Mouse (Mus musculus) ovary, adult 18-20 months (tissue): ENCODE data around the gene Ctrc.

Experiments
- DNase-seq: peaks from one replicate; pipeline ENCODE4 v3.0.0; 2022; ENCODE audit warnings: low spot score, mixed read lengths

Ctrc gene

DNA sequence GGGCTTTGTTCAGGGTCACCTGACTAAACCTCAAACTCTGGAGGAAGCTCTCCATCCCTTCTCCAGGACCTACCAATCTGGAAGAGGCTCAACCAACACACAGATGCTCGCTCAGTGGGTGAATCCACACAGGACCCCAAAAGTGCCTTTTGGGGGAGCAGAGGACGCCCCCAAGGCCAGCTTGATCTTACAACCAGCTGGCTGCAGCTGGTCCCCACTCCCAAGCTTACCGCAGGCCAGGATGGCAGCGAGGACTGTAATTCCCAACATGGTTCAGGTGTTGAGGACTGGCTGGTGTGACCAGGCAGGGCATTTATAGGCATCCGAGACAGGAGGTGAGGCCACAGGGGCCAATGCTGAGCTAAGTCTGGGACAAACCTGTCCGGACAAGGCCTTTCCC is at the start of gene Ctrc:
TSS of gene Ctrc (minus strand) at position 361 of the 400 bp plus-strand sequence.
- no peak for DNase-seq

DNA sequence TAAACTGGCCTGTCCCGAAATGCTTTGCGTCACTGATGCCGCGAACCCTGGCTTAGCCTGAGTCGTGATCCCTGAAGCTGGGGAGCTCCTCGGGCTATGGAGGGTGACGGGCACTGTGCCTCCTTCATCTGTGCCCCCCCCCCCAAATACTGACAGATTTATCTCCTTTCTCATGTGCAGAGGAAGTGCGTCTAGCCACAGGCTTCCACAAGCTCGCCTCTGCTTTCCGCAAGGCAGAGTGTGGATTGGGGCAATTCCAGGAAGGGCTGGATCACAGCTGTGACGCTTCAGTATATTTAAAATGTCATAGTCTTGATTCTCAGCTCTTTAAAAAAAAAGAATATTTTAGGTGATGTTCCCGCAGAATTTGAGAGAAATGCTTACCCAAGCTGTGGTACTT is 49.6 kb upstream of the Ctrc start:
- DNase-seq = no peak

DNA sequence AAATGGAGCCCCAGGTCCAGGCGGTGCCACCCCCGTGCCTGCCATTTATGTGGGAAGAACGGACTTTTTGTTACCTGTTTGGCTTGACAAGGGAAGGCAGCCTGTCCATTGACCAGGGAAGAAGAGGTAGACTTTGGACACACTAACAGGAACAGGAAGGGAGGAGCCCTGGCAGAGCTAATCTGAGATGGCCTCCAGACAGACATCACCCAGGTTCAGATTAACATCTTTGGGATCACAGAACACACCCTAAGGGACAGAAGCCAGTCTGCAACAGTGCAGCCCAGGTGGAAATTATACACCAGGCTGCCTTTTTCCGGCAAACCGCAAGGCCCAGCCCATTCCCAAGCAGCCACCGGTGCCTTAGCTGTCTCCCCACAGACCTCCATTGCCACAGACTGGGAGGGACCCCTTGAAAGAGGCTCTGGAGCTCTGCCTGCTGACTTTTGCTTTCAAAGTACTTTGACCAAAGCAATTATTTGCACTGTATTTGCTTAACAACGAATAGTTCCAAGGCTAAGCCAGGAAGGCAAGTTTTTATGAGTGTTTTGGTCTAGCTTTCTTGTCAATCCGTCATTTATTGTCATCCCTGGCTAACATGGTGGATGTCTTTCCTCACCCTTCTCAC is 47.1 kb upstream of the Ctrc start:
- no peak for DNase-seq

DNA sequence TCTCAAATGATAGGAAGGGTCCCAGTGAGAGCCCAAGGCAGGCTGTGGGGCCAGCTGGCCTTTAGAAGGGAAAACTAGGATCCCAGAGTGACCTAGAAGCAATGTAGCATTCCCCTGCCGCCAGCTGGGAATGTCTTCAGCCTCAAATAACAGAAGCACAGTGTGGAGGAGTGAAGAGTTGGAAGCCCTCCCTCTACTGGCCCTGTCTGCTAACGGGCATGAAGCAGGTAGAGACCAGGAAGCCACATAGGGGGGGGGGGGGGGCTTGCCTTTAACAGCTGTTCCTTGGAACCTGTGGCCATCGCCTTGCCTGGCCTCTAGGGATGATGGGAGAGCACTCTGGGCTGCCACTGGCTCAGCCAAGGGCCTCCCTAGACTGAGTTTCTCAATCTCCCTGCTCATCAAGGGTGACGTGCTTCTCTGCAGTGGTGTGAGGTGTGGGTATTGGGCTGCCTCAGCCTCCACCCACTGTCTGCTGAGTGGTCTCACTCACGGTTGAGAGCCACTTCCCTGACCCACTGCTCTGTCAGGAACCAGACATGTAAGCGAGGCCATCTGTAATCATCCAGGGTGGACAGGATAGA is 40.3 kb upstream of the Ctrc start:
- DNase-seq = no peak

DNA sequence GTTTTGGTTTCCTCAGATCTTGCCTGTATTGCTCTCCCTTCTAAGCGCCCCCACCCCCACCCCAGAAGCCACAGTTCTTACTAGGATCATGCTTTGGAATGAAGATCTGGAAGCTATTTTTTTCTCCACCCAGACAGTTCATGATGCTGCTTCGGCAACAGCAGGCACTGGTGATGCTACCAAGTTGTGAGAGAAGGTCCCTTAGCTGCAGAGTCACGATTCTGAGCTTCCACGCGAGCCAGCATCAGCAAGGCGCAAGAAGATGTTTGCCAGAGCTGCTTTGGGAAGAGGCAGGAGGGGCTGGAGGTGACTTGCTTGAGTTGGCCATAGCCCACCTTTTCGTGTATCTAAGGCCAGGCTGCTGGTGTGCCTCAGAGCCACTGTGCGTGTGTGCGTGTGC is 39.3 kb upstream of the Ctrc start:
- DNase-seq = no peak

DNA sequence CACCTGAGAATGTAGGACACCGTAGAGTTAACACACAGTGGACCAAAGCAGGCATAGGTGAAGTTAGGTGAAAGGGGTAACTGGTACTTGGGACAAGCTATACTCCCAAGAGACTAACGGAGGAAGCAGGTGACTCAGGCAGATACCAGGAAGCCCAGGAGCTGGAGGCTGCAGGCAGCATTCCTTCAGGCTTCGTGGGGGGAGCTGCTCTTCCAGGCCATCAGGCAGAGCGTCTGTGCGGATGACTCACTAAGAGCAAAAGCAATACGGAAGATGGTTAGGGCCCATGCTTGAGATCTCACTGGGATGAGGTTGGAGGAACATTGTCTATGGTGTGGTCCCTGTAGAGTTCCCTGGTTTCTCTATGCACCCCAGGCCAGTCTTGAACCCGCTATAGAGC is 36.7 kb upstream of the Ctrc start:
- DNase-seq = no peak

DNA sequence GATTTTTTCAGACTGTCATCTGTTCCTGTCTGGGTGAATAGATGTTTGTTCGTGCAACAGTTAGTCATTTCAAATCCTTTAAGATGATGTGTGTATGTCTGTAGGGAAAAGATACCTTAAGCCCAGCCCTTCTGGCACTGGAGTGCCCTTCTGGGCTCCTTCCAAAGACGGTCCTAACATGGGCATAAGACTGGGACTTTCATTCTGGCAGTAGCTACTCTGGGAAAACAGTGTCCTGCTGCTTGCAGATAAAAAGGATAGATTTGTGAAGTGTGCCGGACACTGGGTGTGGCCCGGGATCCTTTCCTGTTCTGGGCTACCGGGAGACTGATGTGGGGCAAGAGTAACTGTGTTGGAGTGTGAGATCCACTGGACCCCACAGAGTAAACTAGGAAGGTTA is 35.8 kb upstream of the Ctrc start:
- DNase-seq = no peak

DNA sequence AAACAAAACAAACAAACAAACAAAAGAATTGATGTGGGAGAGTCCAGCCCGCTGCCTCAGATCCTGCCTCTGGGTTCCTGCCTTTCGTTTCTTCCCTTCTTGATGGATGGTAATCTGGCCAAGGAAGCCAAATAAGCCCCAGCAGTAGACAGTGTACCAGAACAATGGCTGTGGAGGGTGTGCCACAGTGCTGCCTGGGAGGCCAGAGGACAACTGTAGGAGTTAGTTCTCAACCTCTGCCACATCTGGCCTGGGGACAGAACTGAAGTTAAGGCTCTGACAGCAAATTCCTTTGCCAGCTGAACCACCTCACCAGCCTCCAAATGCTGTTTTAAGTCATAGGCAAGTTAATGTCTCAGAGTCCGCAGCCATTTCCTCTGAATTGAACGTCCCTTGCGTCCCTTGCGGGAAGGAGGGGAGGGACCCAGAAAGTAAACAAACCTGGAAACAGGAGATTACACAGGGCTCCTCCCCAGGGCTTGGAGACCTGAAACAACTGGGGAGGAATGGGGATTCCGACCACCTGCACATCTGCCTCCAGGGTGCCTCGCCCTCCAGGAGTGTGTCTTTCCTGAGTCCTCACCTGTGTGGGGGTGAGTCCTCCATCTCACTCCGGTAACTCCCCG is 35.2 kb upstream of the Ctrc start:
- no peak for DNase-seq

DNA sequence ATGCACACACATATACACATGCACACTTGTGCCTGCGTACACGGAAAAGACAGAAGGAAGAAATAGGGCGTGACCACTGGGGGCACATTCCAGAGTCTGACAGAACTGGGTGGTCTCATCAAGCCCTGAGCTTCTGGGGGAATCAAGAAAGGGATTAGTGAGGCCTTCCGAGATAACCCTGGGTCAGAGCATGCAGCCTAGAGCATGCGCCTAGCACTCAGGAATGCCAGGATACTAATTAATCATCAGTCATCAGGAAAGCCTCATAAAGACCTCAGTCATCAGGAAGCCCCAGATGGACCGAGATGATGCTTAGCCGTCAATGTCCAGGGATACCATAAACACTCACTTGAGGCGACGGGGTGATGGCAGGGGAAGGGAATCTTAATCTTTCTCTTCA is 33.7 kb upstream of the Ctrc start:
- DNase-seq = no peak

DNA sequence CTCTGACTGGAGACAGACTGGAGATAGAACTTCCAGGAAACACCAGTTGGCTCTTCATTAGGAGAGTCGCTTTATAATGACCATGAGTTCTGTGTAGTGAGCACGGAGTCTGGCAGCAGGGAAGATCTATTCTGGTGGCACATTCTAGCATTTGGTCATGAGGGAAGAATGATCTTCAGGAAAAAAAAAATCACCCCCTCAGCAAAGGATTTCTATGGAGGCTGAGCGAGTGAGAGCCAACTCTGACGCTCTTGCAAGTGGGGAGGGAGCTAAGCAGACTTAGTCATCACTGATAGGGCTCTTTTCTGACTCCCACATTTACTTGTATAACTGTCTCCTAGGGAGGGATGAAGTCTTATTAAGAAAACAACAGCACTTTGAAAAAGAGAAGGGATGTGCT is 32.9 kb upstream of the Ctrc start:
- no peak for DNase-seq

DNA sequence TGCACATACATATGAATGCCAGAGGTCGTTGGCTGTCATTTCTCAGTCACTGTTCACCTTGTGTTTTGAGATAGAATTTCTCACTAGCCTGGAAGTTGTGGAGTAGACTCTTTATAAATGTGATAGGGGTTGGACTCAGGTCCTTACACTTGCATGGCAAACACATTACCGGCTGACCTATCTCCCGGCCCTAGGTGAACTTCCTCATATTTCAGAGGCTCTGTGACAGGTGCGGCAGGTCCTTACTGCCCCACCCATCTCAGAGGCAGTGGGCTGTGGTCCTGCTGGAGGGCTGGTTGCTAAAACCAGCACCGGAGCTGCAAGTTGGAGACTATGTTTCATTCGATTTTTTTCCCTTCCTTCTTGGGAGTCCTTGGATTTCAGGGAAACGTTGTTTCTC is 32.5 kb upstream of the Ctrc start:
- no peak for DNase-seq

DNA sequence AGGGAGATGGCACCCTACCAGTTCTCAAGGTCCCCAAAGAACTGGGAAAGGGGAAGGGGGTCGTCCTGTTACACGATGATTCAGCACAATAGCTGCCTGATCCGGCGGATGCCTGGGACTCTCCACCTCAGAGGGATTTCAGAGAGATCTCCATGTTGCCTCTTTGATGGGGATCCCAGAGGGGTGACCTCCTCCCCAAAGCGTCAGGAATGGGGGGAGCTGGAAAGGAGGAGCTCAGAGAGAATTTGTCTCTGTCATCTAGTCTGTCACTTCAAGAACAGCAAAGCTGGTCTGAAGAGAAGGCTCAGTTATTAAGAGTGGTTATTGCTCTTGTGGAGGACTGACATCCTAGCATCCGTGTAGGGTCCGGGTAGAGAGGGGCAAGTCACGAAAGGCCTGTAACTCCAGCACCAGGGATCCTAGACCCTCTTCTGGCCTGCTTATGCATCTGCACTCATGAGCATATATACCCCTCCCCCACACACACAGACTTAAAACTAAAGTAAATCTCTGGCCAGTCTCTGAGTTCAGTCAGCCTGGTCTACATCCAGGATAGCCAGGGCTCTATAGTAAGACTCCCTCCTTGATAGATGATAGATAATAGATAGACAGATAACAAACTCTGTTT is 29.4 kb upstream of the Ctrc start:
- DNase-seq = no peak

DNA sequence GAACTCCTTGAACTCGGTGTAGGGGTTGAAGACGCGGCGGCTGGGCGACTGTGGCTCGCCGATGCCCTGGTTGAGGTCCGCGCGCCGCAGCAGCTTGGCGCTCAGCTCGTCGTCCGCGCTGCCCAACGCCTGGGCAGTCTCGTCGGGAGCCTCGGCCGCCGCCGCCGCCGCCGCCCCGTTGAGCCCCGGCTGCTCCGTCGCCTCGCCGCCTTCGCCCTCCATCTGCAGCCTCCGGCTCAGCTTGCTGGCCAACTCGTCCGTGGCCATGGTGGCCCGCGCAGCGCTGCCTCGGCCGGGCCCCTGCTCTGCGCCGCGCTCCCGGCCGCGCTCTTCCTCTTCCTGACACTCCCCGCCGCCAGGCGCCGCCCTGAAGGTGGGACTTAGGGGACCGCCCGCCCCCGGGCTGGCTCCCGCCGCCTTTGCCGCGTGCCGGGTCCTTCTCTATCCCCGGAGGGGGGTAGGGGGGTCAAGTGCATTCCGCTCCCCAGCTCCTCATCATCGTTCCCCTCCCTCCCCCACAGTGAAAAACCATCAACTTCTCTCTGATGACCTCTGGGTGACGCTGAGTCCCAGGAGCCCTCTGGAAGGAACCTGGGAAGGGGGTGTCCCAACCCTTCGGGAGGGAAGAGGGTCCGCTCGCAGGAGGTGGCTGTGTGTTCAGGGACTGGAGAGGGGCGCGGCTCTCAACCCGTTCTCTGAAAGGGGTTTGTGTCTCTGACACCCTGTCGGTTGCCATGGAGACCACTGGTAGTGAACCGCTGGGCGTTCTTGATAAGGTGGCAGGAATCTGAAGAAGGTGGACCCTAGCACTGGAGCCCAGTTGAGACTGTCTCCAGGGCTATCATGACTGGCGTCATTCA is 28.7 kb upstream of the Ctrc start, which contains the start of gene Efhd2:
TSS of gene Efhd2 (minus strand) at position 320 of the 860 bp plus-strand sequence.
- peak; percentile 62 for DNase-seq

DNA sequence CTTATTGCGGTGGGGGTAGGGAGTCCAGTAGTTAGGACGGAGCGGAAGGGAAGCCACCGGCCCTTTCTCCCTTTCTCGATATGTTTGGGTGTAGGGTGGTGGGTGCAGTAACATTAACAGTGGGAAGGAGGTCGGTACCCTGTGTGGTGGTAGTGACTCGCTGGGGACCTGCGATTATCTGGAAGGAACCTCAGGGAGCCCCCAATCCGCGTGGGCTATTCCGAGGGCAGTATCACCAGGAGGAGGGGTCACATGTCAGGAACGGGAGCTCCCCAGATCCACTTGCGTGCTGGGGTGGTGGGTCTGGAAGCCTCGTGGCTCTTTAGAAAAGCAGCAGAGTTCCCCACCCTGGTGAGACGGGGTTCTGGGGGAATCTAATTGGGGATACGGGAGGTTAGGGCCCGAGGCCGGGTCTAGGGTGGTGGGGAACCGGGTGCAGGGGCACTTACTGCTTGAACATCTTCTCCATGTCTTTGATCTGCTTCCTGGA is 28.0 kb upstream of the Ctrc start:
- no peak for DNase-seq

DNA sequence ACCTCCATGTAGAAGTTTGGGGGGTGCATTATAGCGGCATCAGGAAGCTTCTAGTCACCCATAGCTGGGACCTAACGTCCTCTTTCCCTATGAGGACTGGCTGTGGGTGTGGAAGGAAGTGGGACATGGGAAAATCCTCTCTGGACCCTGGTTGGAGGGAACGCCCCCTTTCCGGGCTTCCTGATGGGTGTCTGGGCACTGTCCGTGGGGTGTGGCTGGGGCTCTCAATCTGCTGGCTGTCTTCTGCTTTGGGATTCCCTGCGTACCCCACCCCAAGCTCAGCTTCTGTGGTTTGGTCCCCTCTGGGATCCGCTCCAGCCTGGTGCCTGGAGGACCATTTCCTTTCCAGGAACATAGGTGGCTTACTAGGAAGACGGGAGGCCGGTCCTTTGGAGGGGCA is 26.8 kb upstream of the Ctrc start:
- no peak for DNase-seq

DNA sequence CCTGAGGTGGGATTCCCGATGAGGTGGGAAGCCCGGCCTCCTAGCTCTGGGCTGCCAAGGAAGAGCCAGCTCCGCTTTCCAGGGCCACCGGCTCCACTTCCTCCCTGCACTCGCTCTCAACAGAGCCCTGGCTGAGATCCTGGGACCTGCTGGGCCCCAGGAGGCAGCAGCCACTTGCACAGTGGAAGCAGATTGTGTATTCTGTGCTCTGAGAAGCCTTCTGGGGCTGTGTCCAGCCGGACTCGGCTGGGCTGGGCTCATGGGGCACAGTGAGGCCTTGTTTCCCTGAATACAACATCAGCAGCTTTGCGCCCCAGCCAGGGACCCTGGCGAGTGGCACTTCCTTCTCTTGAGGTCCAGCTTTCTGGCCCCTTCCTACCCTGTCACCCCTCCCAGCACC is 25.8 kb upstream of the Ctrc start:
- DNase-seq = no peak

DNA sequence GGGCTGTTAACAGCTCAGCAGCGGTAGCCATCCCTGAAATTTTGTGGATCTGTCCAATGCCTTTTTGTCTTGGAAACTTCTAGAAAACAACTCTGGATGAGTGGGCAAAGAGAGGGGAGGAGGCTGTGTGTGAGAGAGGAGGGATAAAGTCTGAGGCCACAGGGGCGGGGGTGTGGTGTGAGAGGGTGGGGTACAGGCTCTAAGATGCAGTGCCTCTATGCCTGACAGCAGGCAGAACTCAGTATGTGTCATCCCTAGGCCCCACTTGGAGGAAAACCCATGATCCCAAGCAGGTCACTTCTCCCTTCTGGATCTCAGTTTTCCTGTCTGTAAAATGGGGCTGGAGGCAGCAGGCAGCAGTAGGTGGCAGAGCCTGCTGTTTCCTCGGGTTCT is 25.2 kb upstream of the Ctrc start:
- DNase-seq = no peak

DNA sequence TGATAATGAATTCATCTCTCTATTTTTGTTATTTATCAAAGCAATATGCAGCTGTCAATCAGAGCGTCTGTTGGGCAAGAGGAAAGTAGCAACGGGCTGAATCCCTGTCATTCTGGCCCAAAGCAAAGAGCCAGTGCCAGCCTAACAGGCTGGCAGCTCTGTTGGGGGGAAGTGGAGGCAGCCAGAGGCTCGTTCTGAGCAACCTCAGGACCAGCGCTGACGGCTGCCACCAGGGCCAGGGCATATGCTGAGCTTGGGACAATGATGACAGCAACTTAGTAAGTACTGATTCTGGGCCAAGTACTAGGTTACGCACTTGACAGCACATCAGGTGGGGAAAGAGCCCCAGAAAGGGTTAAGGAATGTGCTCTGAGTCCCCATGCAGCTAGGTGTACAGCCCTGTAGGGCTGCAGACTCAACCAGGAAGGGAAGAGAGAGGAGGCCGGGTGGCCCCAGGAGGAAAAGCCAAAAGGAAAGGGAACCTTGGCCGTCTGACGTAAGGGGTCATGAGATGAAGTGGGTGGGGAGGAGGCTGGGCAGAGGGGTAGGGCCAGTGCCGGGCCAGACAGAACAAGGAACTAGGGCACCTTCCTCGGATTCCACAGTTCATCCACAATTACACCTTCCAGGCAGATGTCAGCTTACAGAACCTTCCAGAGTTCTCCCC is 24.6 kb upstream of the Ctrc start:
- DNase-seq = no peak

DNA sequence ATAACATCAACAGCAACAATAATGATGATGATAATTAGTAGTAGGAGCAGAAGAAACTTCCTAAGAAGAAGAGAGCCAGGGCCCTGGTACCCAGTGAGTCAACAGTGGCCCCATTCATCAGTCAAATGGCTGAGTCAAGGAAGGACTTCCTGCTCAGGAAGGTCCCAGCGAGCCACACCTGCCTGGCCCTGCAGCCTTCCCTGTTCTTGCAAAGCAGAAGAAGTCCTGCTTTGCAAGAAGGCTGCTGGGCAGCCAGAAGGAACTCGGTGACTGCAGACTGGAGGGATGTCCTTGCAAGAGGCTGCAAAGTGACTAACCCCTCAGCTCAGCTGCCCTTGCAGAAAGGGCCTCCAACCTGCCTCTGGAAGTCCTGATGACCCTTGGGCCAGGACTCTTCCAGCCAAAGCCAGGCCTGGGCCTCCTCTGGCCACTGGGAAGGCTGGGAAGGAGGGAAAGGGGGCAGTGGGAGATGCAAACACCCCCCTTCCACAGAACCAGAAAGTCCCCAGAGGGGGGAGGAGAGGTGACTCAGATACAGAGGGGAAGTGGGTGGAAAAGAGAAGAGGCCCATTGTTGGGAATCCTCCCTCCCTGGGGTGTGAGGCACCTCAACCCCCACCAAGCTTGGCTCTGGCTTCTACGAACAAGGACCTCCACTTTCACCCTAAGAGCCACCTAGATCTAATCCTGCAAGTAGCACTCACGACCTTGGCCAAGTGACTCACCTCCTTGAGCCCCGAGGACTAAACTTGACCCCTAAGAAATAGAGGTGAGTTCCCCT is 23.5 kb upstream of the Ctrc start:
- DNase-seq = no peak

DNA sequence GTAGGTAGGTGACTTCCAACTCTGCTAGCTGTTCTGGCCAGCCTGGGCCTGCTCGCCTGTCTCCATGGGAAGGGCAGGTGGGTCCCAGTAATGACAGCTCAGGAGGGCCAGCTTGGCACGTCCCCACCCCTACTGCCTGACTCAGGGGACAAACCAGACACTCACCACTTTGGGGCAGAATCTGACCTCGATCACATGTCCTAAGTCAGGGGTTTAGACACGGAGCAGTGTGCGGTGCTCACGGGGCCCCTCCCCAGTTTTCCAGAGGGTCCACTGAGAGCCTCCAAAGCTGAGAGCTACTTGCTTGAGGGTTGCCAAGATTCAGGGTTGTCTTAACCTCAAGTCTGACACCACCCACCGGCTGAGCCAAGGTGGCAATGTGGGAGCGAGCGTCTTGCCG is 21.9 kb upstream of the Ctrc start:
- no peak for DNase-seq

DNA sequence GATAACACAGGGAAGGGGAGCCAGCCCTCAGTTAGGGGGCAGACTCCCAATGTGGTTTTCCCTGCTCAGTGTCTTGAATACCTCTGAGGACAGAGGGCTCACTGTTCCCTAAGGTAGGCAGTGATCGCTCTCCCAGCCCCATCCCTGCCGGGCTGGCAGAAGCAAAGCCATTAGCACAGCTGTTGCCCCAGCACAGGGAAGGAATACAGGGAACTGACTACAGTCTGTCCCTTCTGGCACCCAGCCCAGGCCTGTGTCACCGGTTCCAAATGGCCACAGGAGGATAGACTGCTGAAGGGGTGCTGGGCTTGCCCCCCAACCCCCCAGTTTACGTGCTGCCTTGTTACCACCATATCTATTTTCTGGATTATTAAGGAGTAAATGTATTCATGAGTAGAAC is 21.3 kb upstream of the Ctrc start:
- no peak for DNase-seq
